Mouse (Mus musculus) testis, adult 2 months (tissue): ENCODE data around the gene Eme2.

Experiments
- CTCF ChIP-seq: fragments of 200-500 bp; IDR thresholded peaks from 2 replicates; pipeline ENCODE4 v1.5.1; 2012; ENCODE audit warnings: low read depth, mild to moderate bottlenecking, inconsistent platforms, low read length, moderate library complexity; ENCODE audit not compliant: control insufficient read depth, insufficient read depth, insufficient replicate concordance
- POLR2A ChIP-seq: fragments of 200-500 bp; IDR thresholded peaks from 2 replicates; pipeline ENCODE4 v1.6.1; 2012; ENCODE audit warnings: low read depth, mild to moderate bottlenecking, inconsistent platforms, low read length, moderate library complexity; ENCODE audit not compliant: control insufficient read depth

- TF ChIP-seq CTCF (0 out of 2 replicates have a peak, but pooled peaks have one; percentile 18), POLR2A (peak; percentile 54; the same call in 1 of the 2 replicates)
Observed at GRCm38 (mm10) chr17:24886134-24886931, 8.6 kb downstream of the Eme2 start, which contains the start of the genes Nubp2 and Spsb3.
